Mouse (Mus musculus) midbrain, embryonic 16.5 days (tissue): Measurements from ENCODE around the gene Nfkbie. TPM values are rescaled to one million over a fixed set of nuclear protein-coding genes. Genes with fewer than 3 reads are reported as not detected.
A peak's percentile ranks its signal among the peaks of the same experiment; 100 is the strongest.

Experiments
- ATAC-seq: fragments of 200-750 bp; cut with Nextera tagmentation; 2 replicates; pipeline ENCODE4 v1.8.0; 2017; ENCODE audit warnings: moderate TSS enrichment
- H3K27ac ChIP-seq: fragments of 300-500 bp; sonication (generic); 2 replicates; pipeline ENCODE4 v1.5.1; 2014; ENCODE audit warnings: mild to moderate bottlenecking, low read length, mixed read lengths
- H3K27me3 ChIP-seq: fragments of 300-500 bp; sonication (generic); 2 replicates; pipeline ENCODE4 v1.6.1; 2014; ENCODE audit warnings: low read depth, low read length, mixed read lengths; ENCODE audit not compliant: control insufficient read depth, insufficient read depth
- H3K36me3 ChIP-seq: fragments of 300-500 bp; sonication (generic); 2 replicates; pipeline ENCODE4 v1.6.1; 2014; ENCODE audit warnings: mild to moderate bottlenecking, low read length, moderate library complexity, mixed read lengths; ENCODE audit not compliant: control insufficient read depth, insufficient read depth
- H3K4me1 ChIP-seq: fragments of 300-500 bp; sonication (generic); 2 replicates; pipeline ENCODE4 v1.6.1; 2014; ENCODE audit warnings: mild to moderate bottlenecking, low read length, mixed read lengths; ENCODE audit not compliant: control insufficient read depth, insufficient read depth
- H3K4me2 ChIP-seq: fragments of 300-500 bp; sonication (generic); 2 replicates; pipeline ENCODE4 v1.6.1; 2014; ENCODE audit warnings: mild to moderate bottlenecking, low read length, mixed read lengths
- H3K4me3 ChIP-seq: fragments of 300-500 bp; sonication (generic); 2 replicates; pipeline ENCODE4 v1.5.1; 2014; ENCODE audit warnings: low read depth, mild to moderate bottlenecking, low read length, moderate library complexity, mixed read lengths
- H3K9ac ChIP-seq: fragments of 300-500 bp; sonication (generic); 2 replicates; pipeline ENCODE4 v1.6.1; 2014; ENCODE audit warnings: low read depth, low read length, mixed read lengths
- H3K9me3 ChIP-seq: fragments of 300-500 bp; sonication (generic); replicated peaks from 2 replicates; pipeline ENCODE4 v1.6.1; 2014; ENCODE audit warnings: mild to moderate bottlenecking, low read length, mixed read lengths; ENCODE audit not compliant: control insufficient read depth, poor library complexity, severe bottlenecking
- WGBS: fragments of 180-500 bp; shearing (Covaris S2); extraction: QIAGEN DNeasy Blood & Tissue Kit; methylation state at CpG from one replicate; pipeline ENCODE4 v1.1.7; 2014; 5-methylcytosine and 5-hydroxymethylcytosine counted together
- polyA plus RNA-seq: library from polyadenylated mRNA; unstranded; fragments of >200 nt; fragmentation: Nextera tagmentation; extraction: Ambion mirVana; gene quantifications from 2 replicates; pipeline ENCODE4 v1.2.1, GENCODE M21; 2015

Gene Nfkbie
- polyA plus RNA-seq, 1 experiment from 2014 or later, result 3.7 TPM

DNA sequence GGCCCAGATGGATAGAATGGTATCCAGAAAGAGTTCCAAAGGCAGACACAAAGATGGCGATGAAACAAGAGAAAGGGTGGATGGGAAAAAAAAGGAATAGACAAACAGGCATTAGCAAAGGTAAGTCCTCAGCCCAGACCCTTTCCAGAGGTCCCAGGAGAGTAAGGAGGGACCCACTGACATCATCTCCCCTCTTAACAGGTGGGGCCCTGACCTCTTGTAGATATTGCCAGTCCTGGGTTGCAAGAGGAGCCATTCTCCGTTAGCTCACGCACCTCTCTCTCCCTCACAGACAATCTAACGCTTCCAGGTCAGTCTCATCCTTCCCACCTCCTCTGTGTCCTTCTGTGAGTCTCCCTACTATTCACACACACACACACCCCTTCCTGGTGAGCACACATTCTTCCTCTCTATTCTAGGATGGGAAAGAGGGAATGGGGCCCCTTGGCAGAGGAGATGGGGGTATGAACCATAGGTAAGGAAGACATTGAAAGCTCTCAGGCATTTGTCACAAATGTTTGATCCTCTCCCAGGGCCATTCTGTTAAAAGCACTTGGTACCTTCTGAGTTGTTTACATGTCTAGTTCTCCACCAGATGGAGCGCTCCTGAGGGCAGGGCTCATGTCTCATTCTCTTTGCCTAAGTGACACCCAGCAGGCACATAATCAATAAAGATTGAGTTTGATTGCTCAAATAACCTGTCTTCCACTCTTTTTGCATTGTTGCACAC is 7.9 kb upstream of the Nfkbie start:
- H3K4me2 ChIP-seq, result peak overlapping the region; percentile 64
- 0 out of 2 replicates have a peak overlapping the region, but pooled peaks have one; percentile 38 for H3K9ac ChIP-seq
- no peaks in the 10 kb centered on the region for H3K9me3 ChIP-seq
- WGBS, result 78% methylated on average over 5 of the region's 5 CpGs
- no peak overlapping the region for H3K27ac ChIP-seq
- peak overlapping the region; percentile 90 for H3K4me3 ChIP-seq
- ATAC-seq, result no peak
- H3K27me3 ChIP-seq, result peaks cover 8% of the 10 kb centered on the region
- peaks cover 20% of the 10 kb centered on the region for H3K36me3 ChIP-seq
- peaks cover 36% of the 10 kb centered on the region for H3K4me1 ChIP-seq

GRCm38 (mm10) chr17:45548541-45549512 is 6.7 kb upstream of the Nfkbie start:
- Histone ChIP-seq H3K9ac (peak overlapping the region; percentile 100), H3K27ac (peak overlapping the region; percentile 95), H3K4me2 (peak overlapping the region; percentile 64), H3K9me3 (no peaks in the 10 kb centered on the region), H3K36me3 (peaks cover 20% of the 10 kb centered on the region), H3K4me1 (peaks cover 35% of the 10 kb centered on the region), H3K27me3 (peaks cover 8% of the 10 kb centered on the region), H3K4me3 (peak overlapping the region; percentile 90)
- peak; percentile 77 for ATAC-seq
- WGBS, result 2% methylated on average over 51 of the region's 68 CpGs

DNA sequence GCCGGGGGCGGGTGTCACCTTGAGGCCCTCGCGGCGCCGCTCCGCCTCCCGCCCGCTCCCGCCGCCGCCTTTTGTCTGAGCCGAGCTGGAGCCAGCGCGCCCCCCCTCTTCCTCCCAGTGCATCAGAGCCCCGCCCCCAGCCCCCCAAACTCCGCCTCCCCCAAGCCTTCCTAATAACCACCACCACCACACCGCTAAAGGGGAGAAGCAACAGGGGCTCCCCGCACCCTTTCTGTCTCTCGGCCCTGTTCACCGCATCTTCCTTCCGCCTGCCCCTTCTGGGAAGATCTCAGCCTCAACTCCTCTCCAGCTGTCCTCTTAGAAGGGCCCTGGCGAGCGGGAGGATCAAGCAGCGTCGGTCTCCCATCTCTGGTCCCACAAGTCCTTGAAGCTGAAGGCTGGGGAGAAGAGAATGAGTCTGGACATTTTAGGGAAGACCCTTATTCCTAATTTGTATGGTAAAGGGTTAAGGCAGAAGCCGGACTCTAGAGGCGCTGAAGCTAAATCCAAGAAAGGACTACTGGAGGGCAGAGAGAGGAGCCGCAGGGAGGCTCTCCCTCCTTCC is 5.8 kb upstream of the Nfkbie start, which contains the start of gene Tmem151b:
TSS of gene Tmem151b (minus strand) at position 61 of the 565 bp plus-strand sequence.
- Histone ChIP-seq H3K36me3 (peaks cover 14% of the 10 kb centered on the region), H3K4me3 (peak within 1 kb of the TSS; percentile 90), H3K27ac (peak within 1 kb of the TSS; percentile 95), H3K4me1 (peaks cover 33% of the 10 kb centered on the region), H3K27me3 (peaks cover 8% of the 10 kb centered on the region), H3K9me3 (no peaks in the 10 kb centered on the region), H3K4me2 (peak within 1 kb of the TSS; percentile 64), H3K9ac (peak within 1 kb of the TSS; percentile 100)
- under 1% methylated on average over 14 of the region's 29 CpGs for WGBS
- peak; percentile 57 for ATAC-seq

DNA sequence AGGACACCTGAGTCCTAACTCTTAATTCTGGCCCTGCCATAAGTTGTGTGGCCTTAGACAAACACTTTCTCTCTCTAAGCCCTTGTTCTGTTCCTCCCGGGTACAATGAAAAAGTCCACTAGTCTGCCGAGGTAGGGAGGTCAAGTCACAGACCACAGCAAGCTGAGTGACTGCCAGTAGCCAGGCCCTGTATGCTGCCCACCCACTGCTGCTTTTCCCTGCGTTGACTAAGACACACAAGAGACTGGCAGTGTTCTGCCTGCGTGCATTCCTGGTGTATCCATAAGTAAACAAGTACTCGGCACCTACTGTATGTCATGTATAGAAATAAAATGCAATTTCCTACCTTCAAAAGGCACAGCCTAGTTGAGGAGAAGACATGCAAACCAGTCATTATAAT is 5.2 kb upstream of the Nfkbie start:
- Histone ChIP-seq H3K27ac (peak overlapping the region; percentile 95; the same call in 1 of the 2 replicates), H3K9me3 (no peaks in the 10 kb centered on the region), H3K27me3 (peaks cover 8% of the 10 kb centered on the region), H3K4me1 (peaks cover 33% of the 10 kb centered on the region), H3K4me2 (peak overlapping the region; percentile 64), H3K4me3 (peak overlapping the region; percentile 90; the same call in 1 of the 2 replicates), H3K36me3 (peaks cover 9% of the 10 kb centered on the region), H3K9ac (peak overlapping the region; percentile 100; the same call in 1 of the 2 replicates)
- no peak for ATAC-seq
- 29% methylated on average over 5 of the region's 5 CpGs for WGBS

DNA sequence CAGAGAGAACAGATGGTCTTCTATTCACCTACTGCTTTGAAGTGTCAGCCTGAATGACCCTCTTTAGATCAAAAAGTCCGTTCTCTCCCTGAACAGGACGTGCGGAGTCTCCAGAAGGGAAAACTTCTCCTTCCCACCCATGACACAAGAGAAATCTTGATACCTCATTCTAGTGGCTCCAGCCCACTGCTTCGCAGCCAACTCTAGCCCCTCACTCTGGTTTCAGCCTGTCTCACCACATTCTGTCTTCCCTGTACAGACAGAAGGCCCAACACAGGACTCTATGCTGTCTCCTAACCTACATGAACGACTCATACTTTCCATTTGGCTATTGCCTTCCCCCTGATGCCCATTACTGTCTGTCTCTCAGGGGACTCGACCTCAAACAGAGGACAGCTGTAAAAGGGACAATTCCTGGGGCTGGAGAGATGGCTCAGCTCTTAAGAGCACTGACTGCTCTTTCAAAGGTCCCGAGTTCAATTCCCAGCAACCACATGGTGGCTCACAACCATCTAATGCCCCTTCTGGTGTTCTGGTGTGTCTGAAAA is 4.2 kb upstream of the Nfkbie start:
- H3K4me2 ChIP-seq, result no peak overlapping the region
- no peak overlapping the region for H3K4me3 ChIP-seq
- peaks cover 8% of the 10 kb centered on the region for H3K27me3 ChIP-seq
- H3K36me3 ChIP-seq, result peaks cover 6% of the 10 kb centered on the region
- H3K27ac ChIP-seq, result no peak overlapping the region
- no peak overlapping the region for H3K9ac ChIP-seq
- H3K9me3 ChIP-seq, result no peaks in the 10 kb centered on the region
- ATAC-seq, result no peak
- WGBS, result 50% methylated on average over 7 of the region's 7 CpGs
- peaks cover 32% of the 10 kb centered on the region for H3K4me1 ChIP-seq

GRCm38 (mm10) chr17:45551816-45552451 is 3.6 kb upstream of the Nfkbie start:
- 2% methylated on average over 8 of the region's 8 CpGs for WGBS
- no peaks in the 10 kb centered on the region for H3K9me3 ChIP-seq
- H3K4me2 ChIP-seq, result no peak overlapping the region; the same call in 1 of the 2 replicates
- H3K4me1 ChIP-seq, result peaks cover 35% of the 10 kb centered on the region
- peaks cover 2% of the 10 kb centered on the region for H3K27me3 ChIP-seq
- no peak overlapping the region for H3K4me3 ChIP-seq
- H3K27ac ChIP-seq, result no peak overlapping the region
- H3K36me3 ChIP-seq, result peaks cover 2% of the 10 kb centered on the region
- ATAC-seq, result no peak
- H3K9ac ChIP-seq, result no peak overlapping the region

DNA sequence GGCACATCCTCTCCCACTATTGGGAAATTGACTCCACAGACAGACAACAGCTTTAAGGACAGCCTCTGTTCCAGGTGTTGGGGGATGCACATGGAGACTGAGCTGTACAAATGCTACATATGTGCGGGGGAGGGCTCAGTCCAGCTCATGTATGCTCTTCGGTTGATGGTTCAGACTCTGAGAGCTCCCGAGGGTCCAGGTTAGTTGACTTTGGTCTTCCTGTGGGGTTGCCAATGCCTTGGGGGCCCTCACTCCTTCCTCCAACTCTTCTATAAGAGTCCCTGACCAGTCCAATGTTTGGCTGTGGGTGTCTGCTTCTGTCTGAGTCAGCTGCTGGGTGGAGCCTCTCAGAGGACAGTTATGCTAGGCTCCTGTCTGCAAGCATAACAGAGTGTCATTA is 2.4 kb upstream of the Nfkbie start:
- Histone ChIP-seq H3K36me3 (no peaks in the 10 kb centered on the region), H3K4me1 (peaks cover 24% of the 10 kb centered on the region), H3K9me3 (no peaks in the 10 kb centered on the region), H3K27ac (no peak overlapping the region), H3K4me2 (no peak overlapping the region), H3K9ac (no peak overlapping the region), H3K4me3 (no peak overlapping the region), H3K27me3 (no peaks in the 10 kb centered on the region; the same call in 1 of the 2 replicates)
- 86% methylated on average over 3 of the region's 3 CpGs for WGBS
- no peak for ATAC-seq

- WGBS, result 33% methylated on average over 1 of the region's 1 CpGs
- H3K9me3 ChIP-seq, result no peaks in the 10 kb centered on the region
- peaks cover 20% of the 10 kb centered on the region for H3K4me1 ChIP-seq
- no peak overlapping the region for H3K4me3 ChIP-seq
- H3K9ac ChIP-seq, result 0 out of 2 replicates have a peak overlapping the region, but pooled peaks have one; percentile 10
- no peaks in the 10 kb centered on the region for H3K36me3 ChIP-seq
- no peak overlapping the region for H3K4me2 ChIP-seq
- H3K27me3 ChIP-seq, result no peaks in the 10 kb centered on the region; the same call in 1 of the 2 replicates
- H3K27ac ChIP-seq, result no peak overlapping the region
- no peak for ATAC-seq
Observed at GRCm38 (mm10) chr17:45554420-45554819, 1.1 kb upstream of the Nfkbie start.
